Mouse (Mus musculus) embryonic facial prominence, embryonic 13.5 days (tissue): ENCODE results near the gene Adamts1. TPM values are rescaled to one million over a fixed set of nuclear protein-coding genes. Genes with fewer than 3 reads are reported as not detected.
A peak's percentile ranks its signal among the peaks of the same experiment; 100 is the strongest.

Source experiments
- ATAC-seq: fragments of 200-750 bp; cut with Nextera tagmentation; 2 replicates; pipeline ENCODE4 v1.8.0; 2017; ENCODE audit warnings: low read depth; ENCODE audit not compliant: insufficient number of reproducible peaks, insufficient read depth, low FRiP score, low TSS enrichment
- H3K27ac ChIP-seq: fragments of 300-500 bp; sonication (generic); 2 replicates; pipeline ENCODE4 v1.5.1; 2015; ENCODE audit warnings: moderate library complexity, mild to moderate bottlenecking, inconsistent platforms
- H3K27me3 ChIP-seq: fragments of 300-500 bp; sonication (generic); 2 replicates; pipeline ENCODE4 v1.6.1; 2015; ENCODE audit warnings: mild to moderate bottlenecking, inconsistent platforms
- H3K36me3 ChIP-seq: fragments of 300-500 bp; sonication (generic); 2 replicates; pipeline ENCODE4 v1.6.1; 2015; ENCODE audit warnings: mild to moderate bottlenecking, inconsistent platforms
- H3K4me1 ChIP-seq: fragments of 300-500 bp; sonication (generic); 2 replicates; pipeline ENCODE4 v1.6.1; 2015; ENCODE audit warnings: inconsistent platforms
- H3K4me2 ChIP-seq: fragments of 300-500 bp; sonication (generic); 2 replicates; pipeline ENCODE4 v1.6.1; 2015; ENCODE audit warnings: moderate library complexity, mild to moderate bottlenecking, inconsistent platforms
- H3K4me3 ChIP-seq: fragments of 300-500 bp; sonication (generic); 2 replicates; pipeline ENCODE4 v1.5.1; 2015; ENCODE audit warnings: mild to moderate bottlenecking, inconsistent platforms
- H3K9ac ChIP-seq: fragments of 300-500 bp; sonication (generic); 2 replicates; pipeline ENCODE4 v1.6.1; 2015; ENCODE audit warnings: mild to moderate bottlenecking, inconsistent platforms
- H3K9me3 ChIP-seq: fragments of 300-500 bp; sonication (generic); 2 replicates; pipeline ENCODE4 v1.6.1; 2016; ENCODE audit warnings: inconsistent platforms
- WGBS: fragments of 180-500 bp; shearing (Covaris S2); methylation state at CpG from one replicate; pipeline ENCODE4 v1.1.7; 2015; ENCODE audit warnings: mixed read lengths; 5-methylcytosine and 5-hydroxymethylcytosine counted together
- polyA plus RNA-seq: library from polyadenylated mRNA; unstranded; fragments of >200 nt; fragmentation: Nextera tagmentation; extraction: Ambion mirVana; gene quantifications from 2 replicates; pipeline ENCODE4 v1.2.1, GENCODE M21; 2015

The Adamts1 gene
- polyA plus RNA-seq, 1 experiment from 2014 or later = 32.0 TPM

- Histone ChIP-seq H3K9ac (no peak overlapping the region), H3K4me2 (peak overlapping the region; percentile 20; the same call in 1 of the 2 replicates), H3K4me1 (peaks cover 15% of the 10 kb centered on the region), H3K27ac (peak overlapping the region; percentile 28; the same call in 1 of the 2 replicates), H3K9me3 (no peaks in the 10 kb centered on the region), H3K4me3 (no peak overlapping the region), H3K27me3 (no peaks in the 10 kb centered on the region), H3K36me3 (no peaks in the 10 kb centered on the region)
- ATAC-seq = no peak
- 28% methylated on average over 10 of the region's 10 CpGs for WGBS
These were observed 40.8 kb downstream of the Adamts1 start for GRCm38 (mm10) chr16:85762052-85762665.

GRCm38 (mm10) chr16:85760961-85761580 is 41.8 kb downstream of the Adamts1 start:
- Histone ChIP-seq H3K4me2 (no peak overlapping the region), H3K4me3 (no peak overlapping the region), H3K9ac (no peak overlapping the region), H3K9me3 (no peaks in the 10 kb centered on the region), H3K27me3 (no peaks in the 10 kb centered on the region), H3K27ac (no peak overlapping the region), H3K4me1 (peaks cover 15% of the 10 kb centered on the region), H3K36me3 (no peaks in the 10 kb centered on the region)
- no peak for ATAC-seq
- WGBS = 78% methylated on average over 7 of the region's 7 CpGs

GRCm38 (mm10) chr16:85756101-85756819 is 46.7 kb downstream of the Adamts1 start:
- H3K27me3 ChIP-seq = no peaks in the 10 kb centered on the region
- H3K27ac ChIP-seq = no peak overlapping the region; the same call in 1 of the 2 replicates
- H3K4me2 ChIP-seq = no peak overlapping the region; the same call in 1 of the 2 replicates
- H3K9ac ChIP-seq = no peak overlapping the region
- H3K36me3 ChIP-seq = no peaks in the 10 kb centered on the region
- ATAC-seq = peak; percentile 71; the same call in 1 of the 2 replicates
- H3K9me3 ChIP-seq = no peaks in the 10 kb centered on the region
- peaks cover 7% of the 10 kb centered on the region; the same call in 1 of the 2 replicates for H3K4me1 ChIP-seq
- H3K4me3 ChIP-seq = no peak overlapping the region
- WGBS = 38% methylated on average over 14 of the region's 14 CpGs

GRCm38 (mm10) chr16:85749335-85749734 is 53.6 kb downstream of the Adamts1 start:
- ATAC-seq = no peak
- Histone ChIP-seq H3K4me2 (no peak overlapping the region), H3K27ac (no peak overlapping the region), H3K9ac (no peak overlapping the region), H3K9me3 (no peaks in the 10 kb centered on the region), H3K4me1 (peaks cover 6% of the 10 kb centered on the region; the same call in 1 of the 2 replicates), H3K36me3 (no peaks in the 10 kb centered on the region), H3K4me3 (no peak overlapping the region), H3K27me3 (no peaks in the 10 kb centered on the region)
- 73% methylated on average over 6 of the region's 6 CpGs for WGBS

- Histone ChIP-seq H3K4me2 (no peak overlapping the region), H3K4me3 (no peak overlapping the region), H3K9me3 (no peaks in the 10 kb centered on the region), H3K27me3 (no peaks in the 10 kb centered on the region), H3K36me3 (no peaks in the 10 kb centered on the region), H3K27ac (no peak overlapping the region), H3K4me1 (peaks cover 6% of the 10 kb centered on the region; the same call in 1 of the 2 replicates), H3K9ac (no peak overlapping the region)
- whole genome bisulfite sequencing = 57% methylated on average over 16 of the region's 16 CpGs
- ATAC-seq = peak; percentile 56; the same call in 1 of the 2 replicates
These were observed 55.1 kb downstream of the Adamts1 start for GRCm38 (mm10) chr16:85747589-85748360.

GRCm38 (mm10) chr16:85746386-85746785 is 56.5 kb downstream of the Adamts1 start:
- Histone ChIP-seq H3K27me3 (no peaks in the 10 kb centered on the region), H3K4me3 (no peak overlapping the region), H3K9me3 (no peaks in the 10 kb centered on the region), H3K4me1 (peaks cover 6% of the 10 kb centered on the region; the same call in 1 of the 2 replicates), H3K4me2 (no peak overlapping the region), H3K27ac (no peak overlapping the region), H3K9ac (no peak overlapping the region), H3K36me3 (no peaks in the 10 kb centered on the region)
- no peak for ATAC-seq
- 74% methylated on average over 3 of the region's 3 CpGs for WGBS

Other genes with a start within 250 kb of the Adamts1 start
- gene Cyyr1, start 249.7 kb downstream of the Adamts1 start, polyA plus RNA-seq = 3.7 and 4.4 TPM in 2 replicates
- 3.7 and 4.1 TPM in 2 replicates for gene Adamts5, start 98.7 kb upstream of the Adamts1 start, polyA plus RNA-seq